Comparison of ENCODE assay signal across 8 mouse cellular contexts in genomic region chr1:60180784-60181221, GRCm38 (mm10). TPM values are rescaled to one million over a fixed set of nuclear protein-coding genes. Genes with fewer than 3 reads are reported as not detected.
DNase-seq lines count a peak whose midpoint lies in the region; ATAC-seq and TF ChIP-seq lines count a peak whose summit lies in the region.

No protein-coding gene starts in this region.

- H3K4me2 ChIP-seq in heart, postnatal 0 days (ENCODE audit: low read depth, low read length), result peak overlapping the region; percentile 66
- H3K4me2 ChIP-seq in liver, embryonic 12.5 days, result peak overlapping the region; percentile 94

- no peak for TF ChIP-seq CTCF in E14TG2a.4 (conservative IDR thresholded peaks at IDR 0.05; ENCODE audit: low read length)
- TF ChIP-seq CTCF in heart, postnatal 0 days (IDR thresholded peaks at IDR 0.05; ENCODE audit: low read depth), result no peak
- no peak for TF ChIP-seq CTCF in small intestine, adult 2 months (IDR thresholded peaks at IDR 0.05; ENCODE audit: extremely low read depth, insufficient read length, insufficient replicate concordance, low read depth, low read length)

- H3K9me3 ChIP-seq in E14TG2a.4 (ENCODE audit: low read length), result no peaks in the 10 kb centered on the region
- no peaks in the 10 kb centered on the region for H3K9me3 ChIP-seq in heart, postnatal 0 days (replicated peaks; ENCODE audit: control insufficient read depth, low read length)
- H3K9me3 ChIP-seq in liver, embryonic 12.5 days (replicated peaks), result no peaks in the 10 kb centered on the region

- TF ChIP-seq EP300 in heart, postnatal 0 days (IDR thresholded peaks at IDR 0.05; ENCODE audit: low read depth), result no peak

- H3K4me3 ChIP-seq in E14TG2a.4 (replicated peaks; ENCODE audit: low read length), result peak overlapping the region; percentile 90
- H3K4me3 ChIP-seq in heart, postnatal 0 days (ENCODE audit: low read depth, low read length), result peak overlapping the region; percentile 94
- H3K4me3 ChIP-seq in liver, embryonic 12.5 days, result peak overlapping the region; percentile 88
- peak overlapping the region; percentile 70 for H3K4me3 ChIP-seq in small intestine, adult 2 months (ENCODE audit: low read depth, low read length)

- WGBS in heart, postnatal 0 days, result under 1% methylated on average over 23 of the region's 30 CpGs
- 2% methylated on average over 30 of the region's 30 CpGs for WGBS in liver, embryonic 12.5 days (ENCODE audit: insufficient replicate concordance)
- 1% methylated on average over 30 of the region's 30 CpGs for WGBS in small intestine, adult 2 months

- H3K36me3 ChIP-seq in E14TG2a.4 (ENCODE audit: insufficient read depth, low read length), result 0 out of 2 replicates have a peak, but pooled peaks cover 6% of the 10 kb centered on the region
- H3K36me3 ChIP-seq in heart, postnatal 0 days (replicated peaks; ENCODE audit: control insufficient read depth, insufficient read depth, low read length), result 0 out of 2 replicates have a peak, but pooled peaks cover 7% of the 10 kb centered on the region
- H3K36me3 ChIP-seq in liver, embryonic 12.5 days, result no peaks in the 10 kb centered on the region
- H3K36me3 ChIP-seq in small intestine, adult 2 months (ENCODE audit: control insufficient read depth, insufficient read depth, low read length), result peaks cover 4% of the 10 kb centered on the region; the same call in 1 of the 2 replicates

- peaks cover 22% of the 10 kb centered on the region for H3K4me1 ChIP-seq in E14TG2a.4 (replicated peaks; ENCODE audit: low read depth, low read length)
- H3K4me1 ChIP-seq in heart, postnatal 0 days (ENCODE audit: control insufficient read depth, insufficient read depth), result peaks cover 7% of the 10 kb centered on the region; the same call in 1 of the 2 replicates
- H3K4me1 ChIP-seq in liver, embryonic 12.5 days, result peaks cover 19% of the 10 kb centered on the region
- H3K4me1 ChIP-seq in small intestine, adult 2 months (ENCODE audit: control insufficient read depth, insufficient read depth, insufficient read length, low read length), result no peaks in the 10 kb centered on the region; the same call in 1 of the 2 replicates

- H3K9ac ChIP-seq in heart, postnatal 0 days (replicated peaks; ENCODE audit: low read depth, low read length), result peak overlapping the region; percentile 87
- peak overlapping the region; percentile 93 for H3K9ac ChIP-seq in liver, embryonic 12.5 days

- peak; percentile 56 for DNase-seq in kidney, adult 9 months
- no peak for DNase-seq in kidney, postnatal 10 days
- DNase-seq in adipocyte (ENCODE audit: low spot score), result peak; percentile 63
- peak; percentile 71 for DNase-seq in heart, postnatal 0 days (ENCODE audit: low spot score)
- no peak for DNase-seq in thymus, postnatal 0 days (ENCODE audit: low spot score)

- peak; percentile 72 for ATAC-seq in heart, postnatal 0 days (ENCODE audit: insufficient read depth, low read depth)
- no peak for ATAC-seq in liver, embryonic 12.5 days

- no peak for TF ChIP-seq POLR2A in small intestine, adult 2 months (IDR thresholded peaks at IDR 0.05; ENCODE audit: low read depth, low read length)

- H3K27ac ChIP-seq in heart, postnatal 0 days (ENCODE audit: low read depth), result peak overlapping the region; percentile 99
- peak overlapping the region; percentile 88 for H3K27ac ChIP-seq in liver, embryonic 12.5 days
- peak overlapping the region; percentile 72 for H3K27ac ChIP-seq in small intestine, adult 2 months (ENCODE audit: insufficient read depth, low read depth, low read length)

- H3K27me3 ChIP-seq in E14TG2a.4 (ENCODE audit: insufficient read depth, low read length), result peaks cover 5% of the 10 kb centered on the region; the same call in 1 of the 2 replicates
- no peaks in the 10 kb centered on the region for H3K27me3 ChIP-seq in heart, postnatal 0 days (ENCODE audit: control insufficient read depth, insufficient read depth, low read length)
- no peaks in the 10 kb centered on the region for H3K27me3 ChIP-seq in liver, embryonic 12.5 days (replicated peaks)
- no peaks in the 10 kb centered on the region for H3K27me3 ChIP-seq in small intestine, adult 2 months (ENCODE audit: control insufficient read depth, insufficient read depth, low read length)

RNA-seq across cellular contexts. Expression of gene Nbeal1, which starts 0.4 kb away (rescaled TPM):
- total RNA-seq in heart, postnatal 0 days (2014; rRNA removed; ENCODE audit: low replicate concordance), result 19.8 and 28.1 TPM in 2 replicates
- 6.1 and 6.5 TPM in 2 replicates for polyA plus RNA-seq in heart, postnatal 0 days (2015; fragmentation: Nextera tagmentation; extraction: Ambion mirVana)
- 2.5 and 2.7 TPM in 2 replicates for polyA plus RNA-seq in liver, embryonic 12.5 days (2016; fragmentation: Nextera tagmentation; extraction: Ambion mirVana)
- polyA plus RNA-seq in small intestine, adult 2 months (2012; rRNA removed), result 0.38 and 1.2 TPM in 2 replicates
- polyA plus RNA-seq in thymus, postnatal 0 days (2015; fragmentation: Nextera tagmentation; extraction: Ambion mirVana), result 4.4 and 5.7 TPM in 2 replicates

Comparison
In these comparisons a context has a peak if more than half of its experiments do, and no peak if none do; other contexts are left out.
1. DNase-seq: peak in kidney, adult 9 months (single experiment), adipocyte (single experiment) and heart, postnatal 0 days (single experiment); none in kidney, postnatal 10 days (single experiment) and thymus, postnatal 0 days (single experiment).
2. Peak in every context shown above with its lines, with median percentiles within 50 percentile points of each other: H3K4me3 ChIP-seq and H3K27ac ChIP-seq.